Mouse (Mus musculus) gastrocnemius, postnatal 25 days (tissue): ENCODE results near the gene Gm45234. TPM values are rescaled to one million over a fixed set of nuclear protein-coding genes. Genes with fewer than 3 reads are reported as not detected.
"Not testable (repeated sequence)": the region's sequence is repeated elsewhere in the genome, so short reads cannot be mapped to it uniquely, and the experiment has no call there.

Experiments
- DNase-seq: peaks from one replicate; pipeline ENCODE4 v3.0.0; 2022
- long read RNA-seq, 2 experiments: library from polyadenylated mRNA; stranded (forward); transcript quantifications; one replicate each; pipeline ENCODE4 v2.0.0; 2021
- total RNA-seq, 2 experiments: library from RNA; stranded (reverse); gene quantifications; 1 replicate in 1 of 2; 2 replicates in 1 of 2; pipeline ENCODE4 v1.2.3; 2021

Gene Gm45234
- total RNA-seq = 1 to 10 TPM in 1 of 2 experiments, not detected in 1; 2.2 TPM
- long read RNA-seq, experiment 1 = 0 reads
- long read RNA-seq, experiment 2 = 0 reads

- DNase-seq = peak; percentile 82
These were observed at the start of gene Gm45234, which contains the start of gene Atn1 for GRCm38 (mm10) chr6:124755831-124756595. Gene Gm45234 (minus strand): TSS chr6:124756021. Gene Atn1 (minus strand): TSS chr6:124756524.

- DNase-seq = no peak
These were observed 48.5 kb upstream of the Gm45234 start for GRCm38 (mm10) chr6:124804341-124804740.

DNA sequence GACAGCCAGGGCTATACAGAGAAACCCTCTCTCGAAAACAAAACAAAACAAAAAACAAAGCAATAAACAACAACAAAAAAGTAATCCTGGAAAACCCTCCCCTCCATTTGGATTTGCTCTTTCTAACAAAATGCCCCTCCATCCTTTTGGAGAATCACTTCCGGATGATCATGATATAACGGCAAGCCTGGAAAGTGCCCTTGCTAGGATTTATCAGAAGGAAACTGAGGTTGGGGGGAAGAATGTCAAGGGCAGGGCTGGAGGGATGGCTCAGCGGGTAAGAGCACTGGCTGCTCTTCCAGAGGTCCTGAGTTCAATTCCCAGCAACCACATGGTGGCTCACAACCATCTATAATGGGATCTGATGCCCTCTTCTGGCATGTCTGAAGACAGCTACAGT lies 47.9 kb upstream of the Gm45234 start:
- DNase-seq = not testable (repeated sequence)

- no peak for DNase-seq
These were observed 47.2 kb upstream of the Gm45234 start for GRCm38 (mm10) chr6:124803061-124803460.

DNA sequence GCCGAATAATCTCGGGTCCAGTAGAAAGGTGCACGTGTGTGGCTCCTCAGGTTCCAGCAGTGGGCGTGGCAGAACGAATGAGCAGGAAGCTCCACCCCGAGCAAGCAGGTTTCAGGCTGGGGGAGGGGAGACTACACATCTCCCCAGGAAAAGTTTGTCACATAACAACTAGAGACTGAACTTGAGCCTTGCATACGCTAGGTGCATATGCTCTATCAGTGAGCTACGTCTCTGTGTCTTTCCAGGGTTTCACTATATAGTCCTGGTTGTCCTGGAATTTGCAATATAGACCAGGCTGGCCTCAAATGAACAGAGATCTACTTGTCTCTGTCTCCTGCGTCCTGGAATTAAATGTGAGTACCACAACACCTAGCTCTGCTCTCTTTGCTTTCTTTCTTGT lies 46.6 kb upstream of the Gm45234 start:
- DNase-seq = not testable (repeated sequence)

GRCm38 (mm10) chr6:124796200-124796599 lies 40.4 kb upstream of the Gm45234 start:
- DNase-seq = no peak

DNA sequence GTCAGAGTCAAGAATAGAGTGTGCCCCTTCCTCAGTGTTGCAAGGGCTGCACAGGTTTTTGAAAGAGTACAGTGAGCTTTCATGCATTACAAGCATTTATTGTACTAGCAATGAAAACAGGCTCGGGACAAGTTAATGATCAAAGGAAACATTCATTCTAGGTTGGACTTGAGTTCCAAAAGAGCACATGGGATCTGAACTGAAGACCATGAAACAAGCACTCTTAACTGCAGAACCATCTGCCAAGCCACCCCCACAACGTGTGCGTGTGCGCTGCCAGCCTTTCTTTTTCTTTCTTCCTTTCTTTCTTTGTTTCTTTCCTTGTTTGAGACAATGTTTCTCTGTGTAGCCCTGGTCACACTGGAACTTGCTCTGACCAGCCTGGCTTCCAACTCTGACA lies 40.0 kb upstream of the Gm45234 start:
- DNase-seq = no peak

DNA sequence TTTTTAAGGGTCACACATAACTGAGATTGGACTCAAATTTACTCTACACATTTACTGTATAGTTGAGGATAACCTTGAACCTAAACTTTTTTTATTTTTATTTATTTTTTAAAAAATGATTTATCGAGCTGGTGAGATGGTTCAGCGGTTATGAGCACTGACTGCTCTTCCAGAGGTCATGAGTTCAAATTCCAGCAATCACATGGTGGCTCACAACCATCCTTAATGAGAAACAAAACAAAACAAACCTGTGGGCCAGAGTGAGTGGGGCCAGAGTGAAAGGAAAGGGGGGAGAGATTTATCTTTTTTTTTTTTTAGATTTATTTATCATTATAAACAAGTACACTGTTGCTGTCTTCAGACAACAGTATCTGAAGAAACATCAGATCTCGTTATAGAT lies 36.1 kb upstream of the Gm45234 start:
- no peak for DNase-seq

DNA sequence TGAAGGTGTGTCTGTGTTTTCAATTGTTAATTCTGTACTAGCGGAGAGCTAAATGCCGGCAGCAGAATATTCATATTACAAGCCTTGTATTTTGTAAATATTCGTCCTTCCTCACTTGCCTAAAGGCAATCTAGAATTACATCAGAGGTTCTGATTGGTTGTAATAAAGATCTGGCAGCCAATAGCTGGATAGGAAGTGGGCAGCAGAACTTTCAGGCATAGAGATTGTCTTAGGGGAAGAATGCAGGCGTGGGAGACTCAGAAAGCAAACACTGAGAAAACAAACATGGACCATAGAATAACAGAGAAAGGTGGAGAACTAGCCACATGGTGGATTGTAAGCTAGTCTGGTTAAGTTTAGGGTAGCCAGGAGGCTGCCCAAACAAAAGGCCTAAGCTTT lies 34.3 kb upstream of the Gm45234 start:
- DNase-seq = no peak

DNA sequence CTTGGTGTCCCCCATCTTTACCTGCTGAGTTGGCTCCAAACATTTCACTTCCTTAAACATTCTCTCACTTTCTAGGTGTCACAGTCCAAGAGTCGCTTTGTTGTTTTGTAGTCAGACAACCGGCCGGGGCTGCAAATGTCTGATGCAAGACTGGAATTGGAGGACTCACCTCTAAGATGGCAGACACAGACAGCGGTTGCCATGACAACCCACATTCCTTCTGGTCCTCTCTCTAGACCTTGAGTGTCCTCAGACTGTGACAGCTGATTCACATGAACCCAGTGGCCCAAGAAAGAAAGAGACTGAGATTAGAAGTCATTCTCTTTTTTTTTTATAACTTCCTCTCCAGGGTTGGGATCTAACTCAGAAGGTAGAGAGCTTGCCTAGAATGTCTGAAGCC lies 33.7 kb upstream of the Gm45234 start:
- no peak for DNase-seq

DNA sequence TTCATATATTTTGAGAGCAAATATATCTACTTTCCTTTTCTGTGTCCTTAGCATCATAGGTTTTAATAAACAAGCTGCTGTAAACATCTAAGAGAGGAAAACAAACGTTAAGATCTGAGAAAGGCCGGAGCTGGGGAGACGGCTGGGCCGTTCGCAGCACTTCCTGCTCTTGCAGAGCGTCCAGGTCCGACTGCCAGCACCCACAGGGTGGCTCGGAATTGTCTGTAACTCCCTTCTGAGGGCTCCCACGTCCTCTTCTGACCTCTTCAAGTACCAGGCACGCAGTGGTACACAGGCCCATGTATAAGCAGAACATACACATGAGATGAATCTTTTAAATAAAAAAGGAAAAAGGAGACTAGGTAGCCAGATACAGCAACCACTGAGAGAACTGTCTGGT lies 31.9 kb upstream of the Gm45234 start:
- no peak for DNase-seq

DNA sequence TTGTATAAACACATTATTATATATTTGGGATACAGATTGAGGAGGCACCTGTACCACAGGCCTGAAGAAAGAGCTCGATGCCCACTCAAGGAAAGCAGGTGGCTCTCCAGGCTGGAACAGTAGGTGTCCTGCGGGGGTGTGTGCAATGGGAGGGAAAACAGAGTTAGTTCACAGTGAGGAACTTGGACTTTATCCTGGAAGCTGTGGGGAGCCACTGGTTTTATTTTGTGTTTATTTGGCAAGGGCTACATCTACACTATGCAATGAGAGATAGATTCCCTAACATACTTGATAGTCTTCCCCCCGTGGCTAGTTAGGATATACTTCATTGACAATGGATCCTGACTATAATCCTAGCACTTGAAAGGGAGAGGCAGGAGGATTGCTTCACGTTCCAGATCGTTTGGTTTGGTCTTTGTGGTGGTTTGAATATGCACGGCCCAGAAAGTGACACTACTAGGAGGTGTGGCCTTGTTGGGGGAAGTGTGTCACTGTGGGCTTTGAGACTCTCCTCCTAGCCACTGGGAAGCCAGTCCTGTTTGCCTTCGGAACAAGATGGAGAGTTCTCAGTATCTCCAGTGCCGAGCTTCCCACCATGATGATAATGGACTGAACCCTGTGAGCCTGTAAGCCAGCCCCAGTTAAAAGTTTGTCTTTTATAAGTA lies 31.1 kb upstream of the Gm45234 start:
- no peak for DNase-seq

DNA sequence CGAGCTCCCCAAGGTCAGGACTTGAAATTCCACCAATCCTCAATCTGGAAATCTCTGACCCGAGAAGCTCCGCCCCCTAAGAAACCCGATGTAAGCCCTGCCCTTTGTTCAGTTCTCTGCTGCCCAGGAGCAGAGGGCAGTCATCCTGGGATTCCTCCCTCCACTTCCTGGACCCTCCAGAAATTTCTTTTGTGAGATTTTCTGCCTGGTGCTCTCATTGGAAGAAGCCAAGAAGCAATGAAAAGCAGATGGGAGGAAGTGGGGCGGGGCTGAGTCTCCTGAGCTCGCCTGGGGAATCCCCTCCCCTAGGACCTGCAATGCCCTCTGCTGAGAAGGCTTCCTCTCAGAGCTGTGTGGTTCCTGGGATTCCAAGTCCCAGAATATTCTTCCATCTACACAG lies 26.6 kb upstream of the Gm45234 start:
- no peak for DNase-seq

GRCm38 (mm10) chr6:124780917-124781316 lies 25.1 kb upstream of the Gm45234 start:
- DNase-seq = no peak

GRCm38 (mm10) chr6:124779984-124780416 lies 24.2 kb upstream of the Gm45234 start:
- DNase-seq = no peak

- peak; percentile 26 for DNase-seq
These were observed 23.6 kb upstream of the Gm45234 start, which contains the start of gene Lrrc23 for GRCm38 (mm10) chr6:124779222-124779983. Gene Lrrc23 (minus strand): TSS chr6:124779727.

- DNase-seq = no peak
These were observed 14.7 kb upstream of the Gm45234 start for GRCm38 (mm10) chr6:124770511-124770910.

DNA sequence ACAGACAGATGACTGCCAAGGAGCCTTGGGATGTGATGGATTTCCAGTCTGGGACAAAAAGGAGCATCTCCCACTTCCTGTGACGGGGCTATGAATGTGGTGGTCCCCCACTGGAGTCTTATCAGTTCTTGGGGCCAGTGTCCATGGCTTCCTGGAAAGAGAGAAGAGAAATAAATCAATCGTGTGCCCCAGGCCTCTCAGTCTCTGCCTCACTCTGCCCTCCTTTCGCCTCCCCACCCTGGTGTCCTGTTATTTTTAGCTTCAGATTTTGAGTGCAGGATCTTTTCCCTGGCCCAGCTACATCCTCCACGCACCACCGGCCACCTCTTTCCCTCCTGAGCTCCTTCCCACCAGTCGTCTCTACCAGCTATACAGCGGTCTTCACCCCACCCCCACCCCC lies 14.2 kb upstream of the Gm45234 start:
- no peak for DNase-seq

DNA sequence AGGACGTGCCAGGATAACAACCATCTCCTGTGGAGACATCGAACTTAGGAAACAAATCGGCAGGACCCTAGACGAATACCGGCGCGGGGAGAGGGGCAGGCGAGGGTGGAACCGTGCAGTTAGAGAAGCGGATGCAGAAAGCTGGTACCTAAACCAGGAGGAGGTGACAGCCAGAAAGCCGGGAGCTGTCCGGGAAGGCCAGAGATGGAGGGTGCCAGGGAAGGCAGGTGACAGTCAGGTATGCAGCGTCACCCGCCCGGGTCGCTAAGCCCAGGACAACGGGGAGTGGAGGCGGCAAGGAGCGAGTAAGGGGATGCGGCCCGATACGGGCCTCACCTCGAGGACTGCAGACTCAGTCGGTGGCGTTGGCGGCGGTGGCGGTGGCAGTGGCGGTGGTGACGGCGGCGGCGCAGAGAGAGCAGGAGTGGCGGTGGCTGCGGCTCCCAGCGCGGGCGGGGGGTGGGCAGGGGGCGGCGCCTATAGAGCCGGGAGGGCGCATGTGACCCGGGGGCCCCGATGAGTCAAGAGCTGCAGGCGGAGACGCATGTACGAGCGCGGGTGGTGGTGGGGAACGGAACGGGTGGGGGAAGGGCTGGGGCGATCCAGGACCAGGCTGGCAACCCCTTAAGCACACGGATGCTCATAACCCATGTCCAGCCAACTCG lies 13.4 kb upstream of the Gm45234 start, which contains the start of gene Eno2:
Eno2 (minus strand) TSS at position 573 of the 665 bp plus-strand sequence.
- peak; percentile 60 for DNase-seq

- DNase-seq = no peak
These were observed 12.9 kb upstream of the Gm45234 start for GRCm38 (mm10) chr6:124768704-124769044.

DNA sequence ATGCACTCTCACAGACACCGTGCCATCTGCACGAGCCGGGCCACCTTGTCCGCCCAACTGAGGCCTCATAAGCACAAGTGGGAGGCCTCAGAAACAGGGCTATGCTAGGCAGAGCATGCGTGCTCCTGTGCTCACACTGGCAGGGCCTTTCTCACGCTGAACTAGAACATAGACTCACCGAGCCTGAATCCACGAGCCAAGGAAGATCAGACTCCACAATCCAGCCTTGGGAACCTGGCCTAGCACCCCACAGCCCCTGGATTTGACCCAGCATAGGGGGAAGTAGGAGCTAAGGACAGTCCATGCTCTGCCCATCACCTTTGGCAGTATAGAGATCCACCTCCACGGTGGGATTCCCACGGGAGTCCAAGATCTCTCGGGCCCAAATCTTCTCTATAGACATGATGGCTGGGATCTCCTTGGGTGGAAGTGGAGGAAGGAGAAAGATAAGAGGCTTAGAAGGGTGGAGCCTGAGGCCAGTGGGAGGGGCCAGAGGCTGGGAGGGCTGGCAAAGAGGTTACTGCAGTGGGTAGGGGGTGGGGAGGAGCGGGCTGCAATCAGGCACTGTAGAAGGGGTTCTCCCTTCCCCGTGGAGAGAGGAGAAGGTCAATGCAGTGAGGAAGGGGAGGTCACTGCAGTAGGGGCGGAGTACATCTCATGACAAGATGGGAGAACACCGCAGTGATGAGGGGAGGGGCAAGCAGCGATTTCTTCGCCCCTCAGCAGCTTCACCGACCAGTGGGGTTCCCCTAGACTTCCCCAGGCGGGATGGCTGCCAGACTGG lies 12.3 kb upstream of the Gm45234 start:
- no peak for DNase-seq
